Mouse (Mus musculus): Measurements from ENCODE around the gene Col4a3. TPM values are rescaled to one million over a fixed set of nuclear protein-coding genes. Genes with fewer than 3 reads are reported as not detected.
A peak's percentile ranks its signal among the peaks of the same experiment; 100 is the strongest.

Col4a3 gene
- polyA plus RNA-seq (2014; fragmentation: Nextera tagmentation; extraction: Ambion mirVana) = 0.09 and 0.15 TPM in 2 replicates

- H3K9ac ChIP-seq (ENCODE audit: low read depth, low read length) = peak within 1 kb of the TSS; percentile 20
- 6% methylated on average over 29 of the region's 34 CpGs for WGBS
Observed at GRCm38 (mm10) chr1:82586713-82587399, at the start of gene Col4a3, which contains the start of gene Col4a4. Gene Col4a3, plus strand, starts transcription at chr1:82586921. Gene Col4a4, minus strand, starts transcription at chr1:82586849.

GRCm38 (mm10) chr1:82537848-82538247 is 48.9 kb upstream of the Col4a3 start:
- WGBS = 66% methylated on average over 3 of the region's 3 CpGs
- ATAC-seq (ENCODE audit: low FRiP score) (no peak), DNase-seq (ENCODE audit: low spot score) (peak; percentile 6)
- no peaks in the 10 kb centered on the region for H3K4me1 ChIP-seq (replicated peaks; ENCODE audit: control insufficient read depth, insufficient read depth, low read length)
- no peak overlapping the region for H3K27ac ChIP-seq (ENCODE audit: low read depth, low read length)
- no peak overlapping the region for H3K4me3 ChIP-seq (ENCODE audit: low read depth, low read length)
- no peak overlapping the region for H3K9ac ChIP-seq (ENCODE audit: low read depth, low read length)
- no peaks in the 10 kb centered on the region for H3K9me3 ChIP-seq (ENCODE audit: control insufficient read depth, low read length)
- H3K27me3 ChIP-seq (ENCODE audit: control insufficient read depth, insufficient read depth, low read length) = no peaks in the 10 kb centered on the region
- no peak overlapping the region for H3K4me2 ChIP-seq (replicated peaks; ENCODE audit: low read depth, low read length)
- H3K36me3 ChIP-seq (ENCODE audit: control insufficient read depth, insufficient read depth, low read length) = no peaks in the 10 kb centered on the region

More at GRCm38 (mm10) chr1:82586713-82587399, at the start of gene Col4a3, which contains the start of gene Col4a4:
- no peaks in the 10 kb centered on the region for H3K4me1 ChIP-seq (replicated peaks; ENCODE audit: control insufficient read depth, insufficient read depth, low read length)
- DNase-seq (ENCODE audit: low spot score) (peak; percentile 17), ATAC-seq (ENCODE audit: low FRiP score) (peak; percentile 57; the same call in 1 of the 2 replicates)
- no peaks in the 10 kb centered on the region for H3K9me3 ChIP-seq (ENCODE audit: control insufficient read depth, low read length)
- peaks cover 2% of the 10 kb centered on the region; the same call in 1 of the 2 replicates for H3K27me3 ChIP-seq (ENCODE audit: control insufficient read depth, insufficient read depth, low read length)
- H3K4me3 ChIP-seq (ENCODE audit: low read depth, low read length) = peak within 1 kb of the TSS; percentile 25
- no peak within 1 kb of the TSS for H3K27ac ChIP-seq (ENCODE audit: low read depth, low read length)
- no peaks in the 10 kb centered on the region for H3K36me3 ChIP-seq (ENCODE audit: control insufficient read depth, insufficient read depth, low read length)
- peak within 1 kb of the TSS; percentile 61 for H3K4me2 ChIP-seq (replicated peaks; ENCODE audit: low read depth, low read length)

- Histone ChIP-seq H3K27ac (ENCODE audit: low read depth, low read length) (no peak overlapping the region), H3K9ac (ENCODE audit: low read depth, low read length) (no peak overlapping the region), H3K4me2 (replicated peaks; ENCODE audit: low read depth, low read length) (no peak overlapping the region), H3K36me3 (ENCODE audit: control insufficient read depth, insufficient read depth, low read length) (no peaks in the 10 kb centered on the region), H3K27me3 (ENCODE audit: control insufficient read depth, insufficient read depth, low read length) (no peaks in the 10 kb centered on the region), H3K9me3 (ENCODE audit: control insufficient read depth, low read length) (no peaks in the 10 kb centered on the region), H3K4me1 (replicated peaks; ENCODE audit: control insufficient read depth, insufficient read depth, low read length) (no peaks in the 10 kb centered on the region), H3K4me3 (ENCODE audit: low read depth, low read length) (no peak overlapping the region)
- DNase-seq (ENCODE audit: low spot score) = no peak
- 87% methylated on average over 5 of the region's 5 CpGs for WGBS
- ATAC-seq (ENCODE audit: low FRiP score) = no peak
Observed at GRCm38 (mm10) chr1:82540056-82540455, 46.7 kb upstream of the Col4a3 start.

- no peak overlapping the region for H3K27ac ChIP-seq (ENCODE audit: low read depth, low read length)
- no peak for ATAC-seq (ENCODE audit: low FRiP score)
- no peak overlapping the region for H3K4me3 ChIP-seq (ENCODE audit: low read depth, low read length)
- DNase-seq (ENCODE audit: low spot score) = no peak
- no peaks in the 10 kb centered on the region for H3K9me3 ChIP-seq (ENCODE audit: control insufficient read depth, low read length)
- no peak overlapping the region for H3K9ac ChIP-seq (ENCODE audit: low read depth, low read length)
- H3K4me1 ChIP-seq (replicated peaks; ENCODE audit: control insufficient read depth, insufficient read depth, low read length) = no peaks in the 10 kb centered on the region
- H3K27me3 ChIP-seq (ENCODE audit: control insufficient read depth, insufficient read depth, low read length) = no peaks in the 10 kb centered on the region
- no peaks in the 10 kb centered on the region for H3K36me3 ChIP-seq (ENCODE audit: control insufficient read depth, insufficient read depth, low read length)
- no peak overlapping the region for H3K4me2 ChIP-seq (replicated peaks; ENCODE audit: low read depth, low read length)
- WGBS = 95% methylated on average over 2 of the region's 2 CpGs
Observed at GRCm38 (mm10) chr1:82543934-82544333, 42.8 kb upstream of the Col4a3 start.

- 75% methylated on average over 6 of the region's 6 CpGs for WGBS
- no peak for ATAC-seq (ENCODE audit: low FRiP score)
Observed at GRCm38 (mm10) chr1:82544419-82545185, 42.1 kb upstream of the Col4a3 start.

GRCm38 (mm10) chr1:82545199-82545960 is 41.3 kb upstream of the Col4a3 start:
- Histone ChIP-seq H3K27me3 (ENCODE audit: control insufficient read depth, insufficient read depth, low read length) (no peaks in the 10 kb centered on the region), H3K27ac (ENCODE audit: low read depth, low read length) (no peak overlapping the region), H3K36me3 (ENCODE audit: control insufficient read depth, insufficient read depth, low read length) (no peaks in the 10 kb centered on the region), H3K4me1 (replicated peaks; ENCODE audit: control insufficient read depth, insufficient read depth, low read length) (no peaks in the 10 kb centered on the region), H3K4me2 (replicated peaks; ENCODE audit: low read depth, low read length) (no peak overlapping the region), H3K9ac (ENCODE audit: low read depth, low read length) (no peak overlapping the region), H3K9me3 (ENCODE audit: control insufficient read depth, low read length) (no peaks in the 10 kb centered on the region), H3K4me3 (ENCODE audit: low read depth, low read length) (no peak overlapping the region)
- no peak for ATAC-seq (ENCODE audit: low FRiP score)
- 82% methylated on average over 8 of the region's 8 CpGs for WGBS
- DNase-seq (ENCODE audit: low spot score) = no peak

More at GRCm38 (mm10) chr1:82544419-82545185, 42.1 kb upstream of the Col4a3 start:
- Histone ChIP-seq H3K4me2 (replicated peaks; ENCODE audit: low read depth, low read length) (no peak overlapping the region), H3K9ac (ENCODE audit: low read depth, low read length) (no peak overlapping the region), H3K27ac (ENCODE audit: low read depth, low read length) (no peak overlapping the region), H3K36me3 (ENCODE audit: control insufficient read depth, insufficient read depth, low read length) (no peaks in the 10 kb centered on the region), H3K4me1 (replicated peaks; ENCODE audit: control insufficient read depth, insufficient read depth, low read length) (no peaks in the 10 kb centered on the region), H3K4me3 (ENCODE audit: low read depth, low read length) (no peak overlapping the region), H3K9me3 (ENCODE audit: control insufficient read depth, low read length) (no peaks in the 10 kb centered on the region), H3K27me3 (ENCODE audit: control insufficient read depth, insufficient read depth, low read length) (no peaks in the 10 kb centered on the region)
- no peak for DNase-seq (ENCODE audit: low spot score)

- H3K4me1 ChIP-seq (replicated peaks; ENCODE audit: control insufficient read depth, insufficient read depth, low read length) = no peaks in the 10 kb centered on the region
- no peaks in the 10 kb centered on the region for H3K9me3 ChIP-seq (ENCODE audit: control insufficient read depth, low read length)
- H3K4me3 ChIP-seq (ENCODE audit: low read depth, low read length) = no peak overlapping the region
- no peaks in the 10 kb centered on the region for H3K27me3 ChIP-seq (ENCODE audit: control insufficient read depth, insufficient read depth, low read length)
- DNase-seq (ENCODE audit: low spot score) = peak; percentile 72
- H3K4me2 ChIP-seq (replicated peaks; ENCODE audit: low read depth, low read length) = no peak overlapping the region
- no peak overlapping the region for H3K9ac ChIP-seq (ENCODE audit: low read depth, low read length)
- ATAC-seq (ENCODE audit: low FRiP score) = peak; percentile 70
- H3K27ac ChIP-seq (ENCODE audit: low read depth, low read length) = no peak overlapping the region
- 51% methylated on average over 6 of the region's 6 CpGs for WGBS
- H3K36me3 ChIP-seq (ENCODE audit: control insufficient read depth, insufficient read depth, low read length) = no peaks in the 10 kb centered on the region
Observed at GRCm38 (mm10) chr1:82554443-82554850, 32.3 kb upstream of the Col4a3 start.

- ATAC-seq (ENCODE audit: low FRiP score) (peak; percentile 12; the same call in 1 of the 2 replicates), DNase-seq (ENCODE audit: low spot score) (no peak)
- no peaks in the 10 kb centered on the region for H3K27me3 ChIP-seq (ENCODE audit: control insufficient read depth, insufficient read depth, low read length)
- H3K4me2 ChIP-seq (replicated peaks; ENCODE audit: low read depth, low read length) = no peak overlapping the region
- H3K9me3 ChIP-seq (ENCODE audit: control insufficient read depth, low read length) = no peaks in the 10 kb centered on the region
- H3K4me3 ChIP-seq (ENCODE audit: low read depth, low read length) = no peak overlapping the region
- WGBS = 76% methylated on average over 5 of the region's 5 CpGs
- no peaks in the 10 kb centered on the region for H3K36me3 ChIP-seq (ENCODE audit: control insufficient read depth, insufficient read depth, low read length)
- H3K9ac ChIP-seq (ENCODE audit: low read depth, low read length) = no peak overlapping the region
- H3K27ac ChIP-seq (ENCODE audit: low read depth, low read length) = no peak overlapping the region
- H3K4me1 ChIP-seq (replicated peaks; ENCODE audit: control insufficient read depth, insufficient read depth, low read length) = no peaks in the 10 kb centered on the region
Observed at GRCm38 (mm10) chr1:82554889-82555288, 31.8 kb upstream of the Col4a3 start.

Data from hindbrain, embryonic 11.5 days (tissue).